Mouse (Mus musculus): ENCODE results near the gene Reep1.

GRCm38 (mm10) chr6:71836811-71837210, 129.4 kb downstream of the Reep1 start:
- TF ChIP-seq EP300 (IDR thresholded peaks at IDR 0.05; ENCODE audit: low read depth) (no peak), CTCF (IDR thresholded peaks at IDR 0.05; ENCODE audit: low read depth) (no peak)
